Mouse (Mus musculus) right cerebral cortex, adult 18-20 months (tissue): ENCODE results near the gene Ankrd6.

Experiments
- DNase-seq: peaks from one replicate; pipeline ENCODE4 v3.0.0; 2022; ENCODE audit warnings: mixed read lengths

Ankrd6 gene

DNA sequence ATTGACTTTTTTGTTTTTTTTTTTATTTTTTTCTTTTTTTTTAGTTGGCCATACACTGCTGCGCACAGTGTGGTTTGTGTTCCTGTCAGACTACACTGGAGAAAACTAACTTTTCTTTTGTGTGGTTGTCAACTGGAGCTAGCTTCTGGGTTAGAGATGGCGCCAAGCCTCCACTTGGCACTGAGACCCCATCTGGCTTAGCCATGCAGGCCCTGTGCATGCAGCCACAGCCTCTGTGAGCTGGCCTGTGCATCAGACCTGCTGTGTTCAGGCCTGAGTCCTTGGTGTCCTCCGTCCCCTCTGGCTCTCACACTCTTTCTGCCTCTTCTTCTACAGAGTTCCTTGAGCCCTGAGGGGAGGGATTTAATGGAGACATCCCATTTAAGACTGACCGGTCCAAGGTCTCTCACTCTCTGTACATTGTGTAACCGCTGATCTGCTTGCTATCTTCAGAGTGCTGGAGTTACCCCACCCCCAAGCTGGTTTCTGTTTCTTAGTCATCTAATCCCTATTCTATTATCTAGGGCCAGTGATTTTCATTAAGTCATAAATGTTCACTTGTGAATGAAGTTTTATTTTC lies 96.9 kb downstream of the Ankrd6 start:
- DNase-seq, result no peak

- DNase-seq, result no peak
Observed at GRCm38 (mm10) chr4:32852819-32853218, 97.8 kb downstream of the Ankrd6 start.

GRCm38 (mm10) chr4:32852294-32852693 lies 98.3 kb downstream of the Ankrd6 start:
- no peak for DNase-seq

GRCm38 (mm10) chr4:32838401-32838800 lies 112.2 kb downstream of the Ankrd6 start:
- no peak for DNase-seq

GRCm38 (mm10) chr4:32836071-32836470 lies 114.6 kb downstream of the Ankrd6 start:
- DNase-seq, result no peak

GRCm38 (mm10) chr4:32834541-32834940 lies 116.1 kb downstream of the Ankrd6 start:
- no peak for DNase-seq

DNA sequence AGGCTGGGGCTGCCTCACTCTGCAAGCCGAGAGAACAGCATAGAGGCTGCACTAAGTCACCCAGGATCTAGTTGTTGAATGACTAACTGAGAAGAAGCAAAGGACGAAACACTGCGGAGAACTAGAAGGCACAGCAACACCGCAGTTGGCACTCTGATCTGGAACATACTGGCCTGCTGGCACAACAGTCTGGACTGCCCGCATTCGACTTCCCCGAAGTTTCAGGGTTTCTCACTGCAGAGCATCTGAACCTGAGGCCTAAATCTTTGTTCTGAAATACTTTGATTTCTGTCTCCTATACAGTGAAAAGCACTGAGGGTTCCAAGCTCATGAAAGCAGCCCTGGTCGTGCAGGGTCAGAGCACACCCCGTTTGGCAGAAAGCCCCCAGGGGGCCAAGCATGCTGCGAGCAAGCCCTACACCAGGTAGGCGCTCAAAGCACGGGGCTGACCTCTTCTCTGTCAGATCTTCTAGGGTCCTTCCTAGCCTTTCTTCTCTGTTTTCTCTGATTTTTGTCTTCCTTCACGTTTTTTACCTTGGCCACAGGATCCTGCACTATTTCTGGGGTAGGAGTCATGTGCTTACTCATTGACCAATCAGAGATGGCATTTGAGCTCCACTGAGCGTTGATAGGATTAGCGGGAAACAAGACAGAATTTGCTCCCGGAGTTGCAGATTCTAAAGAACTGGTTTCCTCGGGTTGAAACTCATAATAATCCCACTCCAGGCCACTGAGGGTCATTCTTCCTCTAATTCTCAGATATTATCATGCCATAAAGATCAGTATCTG lies 117.0 kb downstream of the Ankrd6 start:
- no peak for DNase-seq

DNA sequence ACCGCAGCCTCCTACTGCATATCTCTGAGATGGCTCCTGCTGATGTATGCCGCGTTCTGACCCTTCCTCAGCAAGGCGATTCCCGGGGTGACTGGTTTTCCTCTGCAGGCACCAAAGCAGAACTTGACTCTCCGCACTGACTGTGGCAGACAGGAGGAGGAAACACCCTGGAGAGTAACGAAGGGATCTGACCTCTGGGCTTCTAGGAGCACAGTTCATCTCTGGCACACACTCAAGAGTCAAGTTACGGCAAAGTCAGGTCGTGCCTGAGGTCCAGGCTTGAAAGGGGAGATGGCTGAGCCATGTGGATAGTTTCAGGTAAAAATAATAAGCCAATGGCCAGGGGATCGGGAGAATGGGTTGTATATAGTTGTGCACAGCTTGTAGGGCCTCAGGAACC lies 121.3 kb downstream of the Ankrd6 start:
- DNase-seq, result no peak

DNA sequence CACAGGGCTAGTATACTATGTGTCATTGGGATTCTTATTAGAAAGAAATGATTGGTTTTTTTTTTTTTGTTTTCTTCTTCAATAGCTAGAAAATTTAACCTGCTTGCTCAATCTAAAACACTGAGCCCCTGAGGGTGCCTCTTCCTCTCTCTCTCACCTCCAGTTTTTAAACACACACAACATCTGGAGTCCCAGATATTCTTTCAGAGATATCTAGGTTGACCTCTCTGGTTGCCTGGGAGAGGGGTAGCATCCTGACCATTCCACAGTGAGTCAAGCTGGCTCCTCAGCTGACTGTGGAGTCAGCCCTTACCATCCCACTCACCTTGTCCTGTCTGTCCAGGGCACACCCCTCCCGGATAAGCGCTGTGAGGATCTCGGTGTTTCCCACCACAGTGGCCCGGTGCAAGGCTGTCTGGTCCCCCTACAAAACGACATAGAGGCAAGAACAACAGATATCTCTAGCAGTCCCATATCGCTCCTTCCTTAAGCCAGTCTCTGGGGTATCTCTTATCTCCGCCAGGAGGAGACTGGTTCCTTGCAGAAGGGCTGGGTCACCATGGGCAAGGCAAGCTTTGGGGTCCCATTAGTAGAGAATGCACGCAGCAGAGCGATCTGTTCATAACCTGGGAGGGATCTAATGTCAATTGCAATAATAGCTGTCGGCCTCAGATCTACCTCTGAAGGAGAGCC lies 122.1 kb downstream of the Ankrd6 start:
- no peak for DNase-seq

DNA sequence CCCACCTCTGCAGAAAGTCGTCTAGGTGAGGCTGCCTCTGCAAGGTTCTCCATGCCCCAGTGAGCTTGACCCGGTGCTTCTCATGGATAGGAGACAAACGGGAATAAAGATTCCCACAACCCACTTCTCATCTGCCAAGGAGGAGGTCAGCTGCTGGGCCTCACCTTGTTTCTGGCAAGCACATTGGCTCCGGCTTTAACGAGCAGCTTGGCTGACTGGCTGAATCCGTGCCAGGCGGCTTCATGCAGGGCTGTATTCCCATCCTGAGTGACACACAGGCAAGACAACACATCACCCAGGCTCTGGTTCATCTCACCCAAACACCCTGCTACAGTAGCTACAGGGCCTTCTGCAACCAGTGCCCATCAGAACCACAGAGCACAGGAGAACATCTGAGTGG lies 123.7 kb downstream of the Ankrd6 start:
- DNase-seq, result no peak

- peak; percentile 28 for DNase-seq
Observed at GRCm38 (mm10) chr4:32824254-32824653, 126.4 kb downstream of the Ankrd6 start.

- DNase-seq, result no peak
Observed at GRCm38 (mm10) chr4:32820676-32821075, 130.0 kb downstream of the Ankrd6 start.

- no peak for DNase-seq
Observed at GRCm38 (mm10) chr4:32817478-32817877, 133.2 kb downstream of the Ankrd6 start.

GRCm38 (mm10) chr4:32800577-32801170 lies 150.0 kb downstream of the Ankrd6 start:
- no peak for DNase-seq

- peak; percentile 89 for DNase-seq
Observed at GRCm38 (mm10) chr4:32799966-32800576, 150.6 kb downstream of the Ankrd6 start, which contains the start of gene Lyrm2. Gene Lyrm2 (plus strand): TSS chr4:32800253.

DNA sequence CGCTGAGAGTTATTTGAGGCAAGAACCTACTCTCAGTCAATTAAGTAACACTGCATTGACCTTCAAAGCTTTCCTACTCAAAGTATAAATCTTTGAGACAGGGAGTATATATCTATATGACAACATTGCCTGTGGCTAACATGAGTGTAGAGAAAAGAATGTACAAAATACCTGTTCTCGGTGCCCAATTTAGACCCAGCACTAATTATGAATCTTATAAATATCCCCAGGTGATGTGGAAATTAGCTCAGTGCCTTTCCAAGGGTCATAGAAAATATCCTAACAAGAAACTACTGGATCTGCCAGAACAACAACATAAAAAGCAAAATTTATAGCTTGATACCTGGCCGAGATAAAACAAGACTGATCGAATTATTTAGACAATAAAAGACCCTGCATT lies 151.7 kb downstream of the Ankrd6 start:
- DNase-seq, result no peak

- no peak for DNase-seq
Observed at GRCm38 (mm10) chr4:32789020-32789419, 161.6 kb downstream of the Ankrd6 start.

GRCm38 (mm10) chr4:32787110-32787509 lies 163.5 kb downstream of the Ankrd6 start:
- no peak for DNase-seq

- no peak for DNase-seq
Observed at GRCm38 (mm10) chr4:32779996-32780395, 170.6 kb downstream of the Ankrd6 start.

GRCm38 (mm10) chr4:32770284-32770810 lies 180.3 kb downstream of the Ankrd6 start:
- DNase-seq, result no peak

DNA sequence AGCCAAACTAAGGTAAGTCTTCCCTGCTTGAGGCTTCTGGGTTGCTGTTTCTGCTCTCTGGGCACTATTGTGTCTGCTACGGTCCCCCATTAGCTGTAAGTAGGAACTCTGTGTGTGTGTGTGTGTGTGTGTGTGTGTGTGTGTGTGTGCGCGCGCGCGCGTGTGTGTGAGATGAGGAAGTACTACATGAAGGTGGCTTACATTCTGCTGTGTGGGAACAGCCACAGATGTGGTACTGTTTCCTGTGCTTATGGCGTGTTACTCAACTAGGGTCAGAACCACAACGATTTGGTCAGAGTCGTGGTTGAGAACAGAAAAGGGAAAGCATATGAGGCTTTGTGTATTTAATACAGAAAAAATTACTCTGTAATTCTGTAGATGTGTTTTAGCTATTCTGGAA lies 182.6 kb downstream of the Ankrd6 start:
- DNase-seq, result no peak

- no peak for DNase-seq
Observed at GRCm38 (mm10) chr4:32767471-32767870, 183.2 kb downstream of the Ankrd6 start.

DNA sequence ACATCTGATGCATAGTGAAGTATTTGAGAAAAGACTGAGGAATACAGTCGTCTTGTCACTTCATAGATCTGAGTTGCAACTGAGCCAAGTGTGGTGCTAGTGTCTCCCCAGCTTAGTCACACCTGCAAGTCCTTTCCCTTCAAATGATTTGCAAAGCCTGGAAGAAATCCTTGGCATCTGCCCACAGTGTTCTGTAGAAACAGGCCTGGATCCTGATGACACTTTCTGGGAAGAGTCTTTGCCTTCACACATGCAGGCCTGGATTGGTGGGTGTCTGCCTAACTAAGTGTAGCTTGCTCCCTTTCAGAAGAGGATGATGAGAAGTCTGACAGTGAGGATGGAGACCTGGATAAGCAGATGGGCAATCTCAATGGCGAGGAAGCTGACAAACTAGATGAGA lies 193.2 kb downstream of the Ankrd6 start:
- DNase-seq, result peak; percentile 70
